Mouse (Mus musculus) forebrain, embryonic 12.5 days (tissue): Measurements from ENCODE around the gene Fgfr2. TPM values are rescaled to one million over a fixed set of nuclear protein-coding genes. Genes with fewer than 3 reads are reported as not detected.
"Not testable (repeated sequence)": the region's sequence is repeated elsewhere in the genome, so short reads cannot be mapped to it uniquely, and the experiment has no call there.

Source experiments
- ATAC-seq: fragments of 200-750 bp; cut with Nextera tagmentation; 2 replicates; pipeline ENCODE4 v1.8.0; 2017; ENCODE audit warnings: moderate TSS enrichment; ENCODE audit not compliant: low FRiP score
- H3K27ac ChIP-seq: fragments of 300-500 bp; sonication (generic); 2 replicates; pipeline ENCODE4 v1.5.1; 2016; ENCODE audit warnings: mild to moderate bottlenecking
- H3K27me3 ChIP-seq: fragments of 300-500 bp; sonication (generic); 2 replicates; pipeline ENCODE4 v1.6.1; 2016; ENCODE audit warnings: mild to moderate bottlenecking
- H3K36me3 ChIP-seq: fragments of 300-500 bp; sonication (generic); replicated peaks from 2 replicates; pipeline ENCODE4 v1.6.1; 2016; ENCODE audit warnings: mild to moderate bottlenecking
- H3K4me1 ChIP-seq: fragments of 300-500 bp; sonication (generic); 2 replicates; pipeline ENCODE4 v1.6.1; 2016
- H3K4me2 ChIP-seq: fragments of 300-500 bp; sonication (generic); 2 replicates; pipeline ENCODE4 v1.6.1; 2016; ENCODE audit warnings: mild to moderate bottlenecking, moderate library complexity
- H3K4me3 ChIP-seq: fragments of 300-500 bp; sonication (generic); replicated peaks from 2 replicates; pipeline ENCODE4 v1.5.1; 2016; ENCODE audit warnings: mild to moderate bottlenecking
- H3K9ac ChIP-seq: fragments of 300-500 bp; sonication (generic); 2 replicates; pipeline ENCODE4 v1.6.1; 2016; ENCODE audit warnings: mild to moderate bottlenecking
- H3K9me3 ChIP-seq: fragments of 300-500 bp; sonication (generic); 2 replicates; pipeline ENCODE4 v1.6.1; 2016
- WGBS: fragments of 180-500 bp; shearing (Covaris S2); methylation state at CpG from one replicate; pipeline ENCODE4 v1.1.7; 2016; 5-methylcytosine and 5-hydroxymethylcytosine counted together
- polyA plus RNA-seq: library from polyadenylated mRNA; unstranded; fragments of >200 nt; fragmentation: Nextera tagmentation; extraction: Ambion mirVana; gene quantifications from 2 replicates; pipeline ENCODE4 v1.2.1, GENCODE M21; 2016

The Fgfr2 gene
- polyA plus RNA-seq, 1 experiment from 2014 or later: 89.6 TPM

GRCm38 (mm10) chr7:130518213-130519095 is 2604.7 kb downstream of the Fgfr2 start:
- Histone ChIP-seq H3K4me1 (peaks cover 22% of the 10 kb centered on the region), H3K27me3 (no peaks in the 10 kb centered on the region)

DNA sequence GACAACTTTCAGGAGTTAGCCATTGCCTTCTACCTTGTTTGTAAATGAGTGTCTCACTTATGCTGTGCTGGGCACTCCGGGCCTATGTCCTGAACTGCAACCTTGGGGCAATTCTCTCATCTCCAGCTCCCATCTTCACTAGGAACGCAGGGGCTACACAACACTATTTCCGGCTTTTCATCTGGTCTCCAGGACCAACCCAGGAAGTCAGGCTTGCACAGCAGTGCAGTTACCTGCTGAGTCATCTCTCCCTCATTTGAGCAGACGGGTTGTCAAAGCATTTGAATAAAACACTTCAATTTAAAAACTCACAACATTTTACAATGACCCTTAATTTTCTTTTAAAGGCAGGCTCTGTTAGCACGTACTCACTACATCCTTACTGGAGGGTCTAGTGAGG is 2612.9 kb downstream of the Fgfr2 start:
- Histone ChIP-seq H3K36me3 (peaks cover 53% of the 10 kb centered on the region), H3K4me3 (no peak overlapping the region), H3K27me3 (no peaks in the 10 kb centered on the region), H3K9ac (no peak overlapping the region), H3K4me2 (no peak overlapping the region), H3K27ac (no peak overlapping the region), H3K4me1 (no peaks in the 10 kb centered on the region), H3K9me3 (no peaks in the 10 kb centered on the region)
- no peak for ATAC-seq
- WGBS: 90% methylated on average over 5 of the region's 5 CpGs

More at GRCm38 (mm10) chr7:130518213-130519095, 2604.7 kb downstream of the Fgfr2 start:
- no peak for ATAC-seq
- WGBS: 49% methylated on average over 26 of the region's 26 CpGs
- Histone ChIP-seq H3K9ac (peak overlapping the region; percentile 88), H3K27ac (peak overlapping the region; percentile 97), H3K36me3 (no peaks in the 10 kb centered on the region; the same call in 1 of the 2 replicates), H3K9me3 (no peaks in the 10 kb centered on the region), H3K4me2 (peak overlapping the region; percentile 82), H3K4me3 (peak overlapping the region; percentile 69)

DNA sequence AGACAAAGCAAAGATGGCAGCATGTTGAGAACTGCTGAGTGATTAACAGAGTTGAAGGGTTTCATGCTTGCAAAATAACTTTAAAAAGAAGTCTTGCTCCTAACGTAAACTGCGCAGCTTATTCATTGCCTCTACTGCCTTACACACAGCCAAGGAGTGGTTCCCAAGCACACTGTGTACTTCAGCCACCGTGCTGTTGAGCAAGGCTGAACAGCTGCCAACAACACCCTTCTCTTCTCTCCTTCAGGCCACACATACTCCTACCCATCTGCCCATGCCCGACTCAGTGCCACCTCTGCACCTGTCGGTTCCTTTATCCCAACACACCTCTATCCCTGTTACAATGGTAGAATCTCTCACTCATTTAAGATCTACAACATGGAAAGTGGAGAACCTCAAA is 2620.1 kb downstream of the Fgfr2 start:
- Histone ChIP-seq H3K9ac (no peak overlapping the region), H3K4me2 (no peak overlapping the region), H3K27ac (no peak overlapping the region), H3K4me1 (no peaks in the 10 kb centered on the region), H3K9me3 (no peaks in the 10 kb centered on the region), H3K4me3 (no peak overlapping the region), H3K27me3 (no peaks in the 10 kb centered on the region), H3K36me3 (peaks cover 51% of the 10 kb centered on the region)
- WGBS: 95% methylated on average over 5 of the region's 5 CpGs
- no peak for ATAC-seq

DNA sequence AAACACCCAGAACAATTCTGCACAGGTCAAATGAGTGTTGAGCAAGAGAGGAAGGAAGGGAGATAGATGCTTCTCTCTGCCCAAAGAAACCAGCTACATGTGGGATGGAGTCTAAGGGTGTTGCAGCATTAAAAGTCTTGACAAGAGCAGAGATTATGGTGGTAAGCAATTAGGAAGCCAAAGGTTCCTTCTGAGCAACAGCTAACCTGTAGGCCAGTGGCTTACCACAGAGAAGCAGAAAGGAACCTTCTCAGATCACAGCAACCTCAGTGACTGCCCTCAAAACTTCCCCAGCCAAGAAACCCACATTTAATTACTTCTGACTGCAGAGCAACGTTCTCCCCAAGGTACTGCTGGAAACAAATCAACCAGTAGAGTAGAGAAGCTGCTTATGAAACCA is 2621.7 kb downstream of the Fgfr2 start:
- Histone ChIP-seq H3K4me2 (no peak overlapping the region), H3K9me3 (no peaks in the 10 kb centered on the region), H3K27me3 (no peaks in the 10 kb centered on the region), H3K9ac (no peak overlapping the region), H3K27ac (no peak overlapping the region), H3K36me3 (peaks cover 40% of the 10 kb centered on the region), H3K4me3 (no peak overlapping the region), H3K4me1 (no peaks in the 10 kb centered on the region)
- no peak for ATAC-seq
- 81% methylated on average over 1 of the region's 1 CpGs for WGBS

GRCm38 (mm10) chr7:130493346-130493745 is 2629.8 kb downstream of the Fgfr2 start:
- Histone ChIP-seq H3K27ac (no peak overlapping the region), H3K27me3 (no peaks in the 10 kb centered on the region), H3K4me3 (no peak overlapping the region), H3K4me2 (no peak overlapping the region), H3K4me1 (0 out of 2 replicates have a peak, but pooled peaks cover 3% of the 10 kb centered on the region), H3K36me3 (peaks cover 15% of the 10 kb centered on the region), H3K9me3 (no peaks in the 10 kb centered on the region), H3K9ac (no peak overlapping the region)
- 86% methylated on average over 3 of the region's 3 CpGs for WGBS
- ATAC-seq: no peak

DNA sequence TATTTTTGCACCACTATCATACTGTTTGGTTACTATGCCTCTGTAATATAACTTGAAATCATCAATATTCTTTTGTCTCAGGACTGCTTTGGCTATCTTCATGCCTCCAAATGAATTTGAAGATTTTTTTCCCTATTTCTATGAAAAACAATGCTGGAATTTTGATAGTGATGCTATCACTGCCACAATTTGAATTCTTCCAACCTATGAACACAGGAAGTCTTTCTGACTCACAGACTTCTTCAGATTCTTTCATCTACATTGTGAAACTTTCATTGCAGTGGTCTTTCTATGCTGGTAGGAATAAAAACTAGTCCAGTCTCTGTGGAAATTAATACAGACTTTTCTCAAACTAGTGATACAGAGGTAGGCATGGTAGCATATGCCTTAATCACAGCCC is 2631.1 kb downstream of the Fgfr2 start:
- H3K36me3 ChIP-seq: peaks cover 24% of the 10 kb centered on the region
- no peaks in the 10 kb centered on the region for H3K27me3 ChIP-seq
- no peak overlapping the region for H3K4me3 ChIP-seq
- no peak overlapping the region for H3K27ac ChIP-seq
- H3K4me2 ChIP-seq: no peak overlapping the region
- 0 out of 2 replicates have a peak, but pooled peaks cover 3% of the 10 kb centered on the region for H3K4me1 ChIP-seq
- no peak overlapping the region for H3K9ac ChIP-seq
- no peak for ATAC-seq
- no peaks in the 10 kb centered on the region for H3K9me3 ChIP-seq

GRCm38 (mm10) chr7:130479003-130479402 is 2644.1 kb downstream of the Fgfr2 start:
- 82% methylated on average over 3 of the region's 3 CpGs for WGBS
- peaks cover 13% of the 10 kb centered on the region for H3K36me3 ChIP-seq
- not testable (repeated sequence) for H3K27ac ChIP-seq

GRCm38 (mm10) chr7:130475970-130476369 is 2647.2 kb downstream of the Fgfr2 start:
- peaks cover 11% of the 10 kb centered on the region for H3K36me3 ChIP-seq
- 39% methylated on average over 2 of the region's 2 CpGs for WGBS
- peaks cover 28% of the 10 kb centered on the region for H3K4me1 ChIP-seq
- H3K9me3 ChIP-seq: no peaks in the 10 kb centered on the region
- no peak overlapping the region for H3K4me2 ChIP-seq
- H3K27ac ChIP-seq: no peak overlapping the region
- no peak overlapping the region for H3K4me3 ChIP-seq
- H3K9ac ChIP-seq: no peak overlapping the region
- no peaks in the 10 kb centered on the region for H3K27me3 ChIP-seq
- 0 out of 2 replicates have a peak, but pooled peaks have one; percentile 61 for ATAC-seq

More at GRCm38 (mm10) chr7:130479003-130479402, 2644.1 kb downstream of the Fgfr2 start:
- H3K4me3 ChIP-seq, H3K4me1 ChIP-seq, H3K9ac ChIP-seq, ATAC-seq, H3K27me3 ChIP-seq, H3K9me3 ChIP-seq, H3K4me2 ChIP-seq: not testable (repeated sequence)

DNA sequence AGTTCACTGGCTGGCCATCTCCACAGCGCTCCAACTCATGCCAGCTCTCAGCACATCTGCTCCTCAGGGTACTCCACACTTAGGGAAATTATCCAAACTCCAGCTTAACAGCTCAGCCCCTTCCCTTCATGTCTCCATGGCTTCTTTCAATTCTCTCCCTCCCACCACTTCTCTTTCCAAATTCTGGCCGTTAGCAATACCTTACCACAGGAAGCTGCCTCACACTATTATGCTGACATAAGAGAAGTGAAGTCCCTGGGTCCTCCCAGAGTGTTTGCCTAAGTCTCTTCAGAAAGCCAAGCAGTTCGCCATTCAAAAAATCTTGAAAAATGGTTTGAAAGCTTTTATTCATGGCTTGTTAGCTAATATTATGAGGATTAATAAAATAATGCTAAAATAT is 2649.3 kb downstream of the Fgfr2 start:
- no peak overlapping the region for H3K9ac ChIP-seq
- peaks cover 44% of the 10 kb centered on the region for H3K4me1 ChIP-seq
- no peak overlapping the region for H3K4me3 ChIP-seq
- 58% methylated on average over 3 of the region's 3 CpGs for WGBS
- H3K27me3 ChIP-seq: no peaks in the 10 kb centered on the region
- no peak overlapping the region for H3K4me2 ChIP-seq
- no peak for ATAC-seq
- H3K27ac ChIP-seq: peak overlapping the region; percentile 79
- H3K36me3 ChIP-seq: 0 out of 2 replicates have a peak, but pooled peaks cover under 1% of the 10 kb centered on the region
- no peaks in the 10 kb centered on the region for H3K9me3 ChIP-seq

DNA sequence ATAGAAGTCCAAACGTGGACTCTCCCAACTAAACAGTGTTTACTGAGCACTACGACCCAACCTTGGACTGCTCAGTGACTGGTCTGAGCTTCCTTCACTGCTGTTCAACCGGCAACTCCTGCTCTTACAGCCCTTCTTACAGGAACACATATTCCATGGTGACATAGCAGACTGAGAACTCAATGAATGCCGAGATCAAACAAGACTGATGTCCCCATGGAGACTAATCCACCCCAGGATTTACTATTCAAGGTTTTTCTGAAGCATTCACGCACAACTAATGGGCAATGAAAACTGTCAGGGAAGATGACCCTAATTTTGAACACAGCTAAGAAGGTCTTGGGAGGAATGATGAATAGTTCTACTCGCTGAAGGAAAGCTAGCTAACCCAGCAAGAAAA is 2650.5 kb downstream of the Fgfr2 start:
- no peaks in the 10 kb centered on the region for H3K36me3 ChIP-seq
- 11% methylated on average over 6 of the region's 6 CpGs for WGBS
- no peak overlapping the region for H3K9ac ChIP-seq
- no peaks in the 10 kb centered on the region for H3K9me3 ChIP-seq
- H3K4me1 ChIP-seq: peaks cover 47% of the 10 kb centered on the region
- no peaks in the 10 kb centered on the region for H3K27me3 ChIP-seq
- H3K4me2 ChIP-seq: no peak overlapping the region
- H3K27ac ChIP-seq: peak overlapping the region; percentile 79
- H3K4me3 ChIP-seq: no peak overlapping the region
- peak; percentile 70 for ATAC-seq

DNA sequence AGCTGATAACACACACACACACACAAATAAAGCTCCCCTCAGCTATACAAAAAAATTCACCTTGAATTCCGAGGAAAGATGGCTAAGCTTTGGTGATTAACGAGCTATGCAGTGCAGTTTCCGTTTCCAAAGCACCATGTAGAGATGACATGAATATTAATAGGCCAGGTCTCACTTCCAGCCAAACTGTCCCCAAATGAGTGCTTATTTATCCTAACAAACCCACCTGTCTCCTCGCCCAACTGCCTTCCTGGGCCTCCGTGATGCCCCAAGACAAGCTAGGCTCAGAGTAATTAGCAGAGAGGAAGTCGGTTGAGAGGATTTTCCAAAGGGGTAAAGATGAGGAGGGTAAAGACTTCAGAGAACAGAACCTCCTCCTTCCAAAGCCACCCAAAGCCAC is 2652.1 kb downstream of the Fgfr2 start:
- H3K9me3 ChIP-seq: no peaks in the 10 kb centered on the region
- peak overlapping the region; percentile 51; the same call in 1 of the 2 replicates for H3K27ac ChIP-seq
- ATAC-seq: no peak; the same call in 1 of the 2 replicates
- no peak overlapping the region for H3K4me3 ChIP-seq
- H3K27me3 ChIP-seq: no peaks in the 10 kb centered on the region
- H3K4me2 ChIP-seq: no peak overlapping the region
- 0 out of 2 replicates have a peak, but pooled peaks cover 3% of the 10 kb centered on the region for H3K36me3 ChIP-seq
- H3K9ac ChIP-seq: no peak overlapping the region
- peaks cover 47% of the 10 kb centered on the region for H3K4me1 ChIP-seq
- WGBS: 14% methylated on average over 6 of the region's 6 CpGs

GRCm38 (mm10) chr7:130455587-130456246 is 2667.4 kb downstream of the Fgfr2 start:
- Histone ChIP-seq H3K4me3 (no peak overlapping the region), H3K27ac (no peak overlapping the region), H3K9me3 (no peaks in the 10 kb centered on the region), H3K4me1 (peaks cover 3% of the 10 kb centered on the region; the same call in 1 of the 2 replicates), H3K4me2 (no peak overlapping the region), H3K27me3 (no peaks in the 10 kb centered on the region), H3K36me3 (peaks cover 32% of the 10 kb centered on the region), H3K9ac (no peak overlapping the region)
- WGBS: 61% methylated on average over 4 of the region's 4 CpGs
- no peak for ATAC-seq
